Mouse (Mus musculus): Measurements from ENCODE around the gene AC129217.1. TPM values are rescaled to one million over a fixed set of nuclear protein-coding genes. Genes with fewer than 3 reads are reported as not detected.

AC129217.1 gene
- total and polyA plus RNA-seq, 3 experiments, result 0.23 to 53.4 TPM; not detected in 1

DNA sequence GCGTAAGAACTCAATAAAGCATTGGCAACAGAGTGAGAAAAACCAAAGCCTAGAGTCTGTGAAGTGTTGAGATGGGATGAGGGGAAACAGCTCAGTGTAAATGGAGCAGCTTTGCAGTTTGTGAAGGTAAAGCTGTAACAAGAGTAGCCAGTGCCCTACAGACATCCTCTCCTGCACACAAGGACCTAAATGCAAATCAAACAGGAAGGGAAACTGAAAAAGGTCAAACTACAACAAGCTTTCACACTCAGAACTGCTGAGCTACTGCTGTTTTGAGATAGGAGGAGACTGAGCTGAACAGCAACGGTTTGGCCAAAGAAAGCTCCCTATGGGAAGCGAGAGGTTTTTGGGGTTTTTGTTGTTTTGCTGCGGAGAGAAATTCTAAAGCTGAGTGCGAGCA, 22.8 kb upstream of the AC129217.1 start:
- DNase-seq (ENCODE audit: low read depth, low spot score), result no peak
- Histone ChIP-seq H3K27ac (ENCODE audit: control insufficient read depth, low read depth, low read length) (no peak overlapping the region), H3K27me3 (ENCODE audit: control insufficient read depth in 1 of 2, insufficient read depth in 2 of 2, low read length in 2 of 2) (no peaks in the 10 kb centered on the region), H3K36me3 (ENCODE audit: control insufficient read depth in 1 of 2, insufficient read depth in 2 of 2, low read length in 2 of 2) (peaks cover 0 to 13% of the 10 kb centered on the region in 2 experiments; a peak in 2 of 4 replicates), H3K4me1 (ENCODE audit: control insufficient read depth in 1 of 2, insufficient read depth in 2 of 2, low read length in 2 of 2) (peaks cover under 1 to 15% of the 10 kb centered on the region in 2 experiments; a peak in 2 of 4 replicates), H3K4me3 (ENCODE audit: control insufficient read depth in 1 of 2, insufficient read depth in 1 of 2, low read depth in 2 of 2, low read length in 2 of 2) (no peak overlapping the region), H3K79me2 (ENCODE audit: control insufficient read depth, insufficient read depth, low read length, poor library complexity) (peaks cover 1% of the 10 kb centered on the region), H3K9me3 (replicated peaks; ENCODE audit: insufficient read depth, low read length) (no peaks in the 10 kb centered on the region), H3K9ac (ENCODE audit: control insufficient read depth, low read depth, low read length, poor library complexity, severe bottlenecking) (no peak overlapping the region)
- TF ChIP-seq USF1 (IDR thresholded peaks at IDR 0.05; ENCODE audit: low read depth, low read length) (no peak), NRF1 (IDR thresholded peaks at IDR 0.05; ENCODE audit: insufficient read depth, low read depth, low read length, poor library complexity, severe bottlenecking) (no peak), POLR2A (IDR thresholded peaks at IDR 0.05; ENCODE audit: control insufficient read depth in 1 of 2, insufficient read depth in 1 of 2, low read depth in 1 of 2, low read length in 2 of 2, poor library complexity in 1 of 2) (no peak), MXI1 (IDR thresholded peaks at IDR 0.05; ENCODE audit: low read depth, low read length) (no peak), GATA1 (IDR thresholded peaks at IDR 0.05; ENCODE audit: low read depth, low read length) (no peak), SMC3 (IDR thresholded peaks at IDR 0.05; ENCODE audit: low read depth, low read length) (no peak), TAL1 (IDR thresholded peaks at IDR 0.05; ENCODE audit: low read length) (no peak), ELF1 (IDR thresholded peaks at IDR 0.05; ENCODE audit: low read depth, low read length) (no peak), UBTF (IDR thresholded peaks at IDR 0.05; ENCODE audit: borderline replicate concordance, insufficient read depth, low read depth, low read length) (no peak)

DNA sequence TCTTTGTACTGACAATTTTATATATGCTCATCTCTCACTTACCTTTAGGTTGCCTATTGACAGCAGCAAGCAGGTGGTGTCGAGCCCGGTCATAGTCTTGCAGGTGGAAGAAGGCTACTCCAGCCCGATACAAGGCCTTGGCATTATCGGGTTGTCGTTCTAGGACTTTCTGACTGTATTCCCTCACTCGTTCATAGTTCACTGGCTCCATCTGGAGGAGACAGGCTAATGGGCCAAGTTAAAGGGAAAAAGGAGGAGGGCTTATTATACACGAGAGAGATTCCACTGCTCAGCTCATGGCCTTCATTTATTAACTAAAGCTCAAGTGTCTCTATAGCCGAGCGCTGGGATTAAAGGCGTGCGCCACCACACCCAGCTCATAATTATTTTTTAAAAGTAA, 13.8 kb upstream of the AC129217.1 start:
- Histone ChIP-seq H3K9me3 (replicated peaks; ENCODE audit: insufficient read depth, low read length) (no peaks in the 10 kb centered on the region), H3K4me1 (ENCODE audit: control insufficient read depth in 1 of 2, insufficient read depth in 2 of 2, low read length in 2 of 2) (peaks cover 3 to 11% of the 10 kb centered on the region in 2 experiments; a peak in 3 of 4 replicates), H3K79me2 (ENCODE audit: control insufficient read depth, insufficient read depth, low read length, poor library complexity) (peaks cover 27% of the 10 kb centered on the region), H3K9ac (ENCODE audit: control insufficient read depth, low read depth, low read length, poor library complexity, severe bottlenecking) (no peak overlapping the region), H3K27me3 (ENCODE audit: control insufficient read depth in 1 of 2, insufficient read depth in 2 of 2, low read length in 2 of 2) (no peaks in the 10 kb centered on the region), H3K36me3 (ENCODE audit: control insufficient read depth in 1 of 2, insufficient read depth in 2 of 2, low read length in 2 of 2) (peaks cover 16% of the 10 kb centered on the region in 2 experiments; a peak in 3 of 4 replicates), H3K4me3 (ENCODE audit: control insufficient read depth in 1 of 2, insufficient read depth in 1 of 2, low read depth in 2 of 2, low read length in 2 of 2) (no peak overlapping the region), H3K27ac (ENCODE audit: control insufficient read depth, low read depth, low read length) (no peak overlapping the region)
- TF ChIP-seq NRF1 (IDR thresholded peaks at IDR 0.05; ENCODE audit: insufficient read depth, low read depth, low read length, poor library complexity, severe bottlenecking) (no peak), SMC3 (IDR thresholded peaks at IDR 0.05; ENCODE audit: low read depth, low read length) (no peak), MYB (IDR thresholded peaks at IDR 0.05; ENCODE audit: low read depth, low read length) (no peak), MAFK (IDR thresholded peaks at IDR 0.05; ENCODE audit: borderline replicate concordance, low read depth, low read length) (no peak), POLR2AphosphoS2 (IDR thresholded peaks at IDR 0.05; ENCODE audit: low read length) (no peak), USF2 (IDR thresholded peaks at IDR 0.05; ENCODE audit: borderline replicate concordance in 1 of 2, insufficient read depth in 1 of 2, low read depth in 1 of 2, low read length in 2 of 2) (no peak), NELFE (IDR thresholded peaks at IDR 0.05; ENCODE audit: low read depth, low read length) (no peak), TAL1 (IDR thresholded peaks at IDR 0.05; ENCODE audit: low read length) (no peak), ZC3H11A (IDR thresholded peaks at IDR 0.05; ENCODE audit: low read depth, low read length) (no peak), CHD1 (IDR thresholded peaks at IDR 0.05; ENCODE audit: low read depth, low read length) (no peak), HCFC1 (IDR thresholded peaks at IDR 0.05; ENCODE audit: low read depth, low read length) (no peak), USF1 (IDR thresholded peaks at IDR 0.05; ENCODE audit: low read depth, low read length) (no peak)
- no peak for DNase-seq (ENCODE audit: low read depth, low spot score)
